Mouse (Mus musculus): ENCODE data around the gene Npl. TPM values are rescaled to one million over a fixed set of nuclear protein-coding genes. Genes with fewer than 3 reads are reported as not detected.

Gene Npl
- total and polyA plus RNA-seq, 2 experiments from 2014 or later, result 11.6 to 12.3 TPM

GRCm38 (mm10) chr1:153587956-153588355, 38.1 kb upstream of the Npl start:
- no peaks in the 10 kb centered on the region for H3K9me3 ChIP-seq (ENCODE audit: low read length)
- ATAC-seq (ENCODE audit: low FRiP score) (no peak), DNase-seq (ENCODE audit: low spot score) (no peak)
- 71% methylated on average over 5 of the region's 5 CpGs for WGBS
- H3K36me3 ChIP-seq (ENCODE audit: insufficient read depth, low read length), result no peaks in the 10 kb centered on the region
- H3K4me3 ChIP-seq (ENCODE audit: low read depth, low read length), result no peak overlapping the region
- no peak overlapping the region for H3K9ac ChIP-seq (replicated peaks; ENCODE audit: low read length, poor library complexity, severe bottlenecking)
- no peaks in the 10 kb centered on the region for H3K4me1 ChIP-seq (ENCODE audit: insufficient read depth, low read length)
- no peak overlapping the region for H3K4me2 ChIP-seq (ENCODE audit: low read depth, low read length, poor library complexity, severe bottlenecking)
- H3K27me3 ChIP-seq (ENCODE audit: insufficient read depth, low read length), result no peaks in the 10 kb centered on the region
- no peak for TF ChIP-seq CTCF (IDR thresholded peaks at IDR 0.05)
- H3K27ac ChIP-seq (ENCODE audit: low read depth, low read length), result no peak overlapping the region

- Histone ChIP-seq H3K36me3 (ENCODE audit: insufficient read depth, low read length) (no peaks in the 10 kb centered on the region), H3K27ac (ENCODE audit: low read depth, low read length) (no peak overlapping the region), H3K4me1 (ENCODE audit: insufficient read depth, low read length) (no peaks in the 10 kb centered on the region), H3K27me3 (ENCODE audit: insufficient read depth, low read length) (no peaks in the 10 kb centered on the region), H3K4me3 (ENCODE audit: low read depth, low read length) (no peak overlapping the region), H3K9ac (replicated peaks; ENCODE audit: low read length, poor library complexity, severe bottlenecking) (no peak overlapping the region), H3K9me3 (ENCODE audit: low read length) (no peaks in the 10 kb centered on the region), H3K4me2 (ENCODE audit: low read depth, low read length, poor library complexity, severe bottlenecking) (no peak overlapping the region)
- WGBS, result 81% methylated on average over 10 of the region's 10 CpGs
- DNase-seq (ENCODE audit: low spot score) (no peak), ATAC-seq (ENCODE audit: low FRiP score) (no peak)
- TF ChIP-seq CTCF (IDR thresholded peaks at IDR 0.05), result no peak
Measured at GRCm38 (mm10) chr1:153586826-153587225, 37.0 kb upstream of the Npl start.

DNA sequence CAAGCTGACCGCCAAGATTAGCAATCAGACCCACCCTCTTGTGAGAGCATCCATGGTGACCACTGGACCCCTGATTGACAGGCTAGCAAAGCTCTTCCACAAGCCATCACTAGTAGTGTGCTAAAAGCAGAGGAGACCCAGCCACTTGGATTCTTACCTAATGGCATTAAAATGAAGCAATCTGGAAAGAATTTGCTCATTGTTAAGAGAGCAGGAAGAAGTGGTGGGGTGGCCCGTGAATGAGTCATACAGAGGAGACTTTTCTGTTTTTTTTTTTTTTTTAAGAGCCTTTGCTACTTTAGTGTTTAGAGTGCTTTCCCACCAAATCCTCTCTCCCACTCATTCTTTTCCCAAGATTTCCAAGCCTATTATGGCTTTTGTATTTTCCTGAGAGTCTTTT, 35.9 kb upstream of the Npl start:
- Histone ChIP-seq H3K27ac (ENCODE audit: low read depth, low read length) (no peak overlapping the region), H3K9ac (replicated peaks; ENCODE audit: low read length, poor library complexity, severe bottlenecking) (no peak overlapping the region), H3K9me3 (ENCODE audit: low read length) (no peaks in the 10 kb centered on the region), H3K4me2 (ENCODE audit: low read depth, low read length, poor library complexity, severe bottlenecking) (no peak overlapping the region), H3K4me1 (ENCODE audit: insufficient read depth, low read length) (no peaks in the 10 kb centered on the region), H3K27me3 (ENCODE audit: insufficient read depth, low read length) (no peaks in the 10 kb centered on the region), H3K36me3 (ENCODE audit: insufficient read depth, low read length) (no peaks in the 10 kb centered on the region), H3K4me3 (ENCODE audit: low read depth, low read length) (no peak overlapping the region)
- DNase-seq (ENCODE audit: low spot score) (no peak), ATAC-seq (ENCODE audit: low FRiP score) (no peak)
- WGBS, result 52% methylated on average over 2 of the region's 2 CpGs
- TF ChIP-seq CTCF (IDR thresholded peaks at IDR 0.05), result no peak

GRCm38 (mm10) chr1:153583189-153583588, 33.3 kb upstream of the Npl start:
- no peak for ATAC-seq (ENCODE audit: low FRiP score)
- WGBS, result 85% methylated on average over 4 of the region's 4 CpGs
- H3K36me3 ChIP-seq (ENCODE audit: insufficient read depth, low read length), result no peaks in the 10 kb centered on the region
- DNase-seq (ENCODE audit: low spot score), result no peak
- H3K4me3 ChIP-seq (ENCODE audit: low read depth, low read length), result no peak overlapping the region
- no peak overlapping the region for H3K27ac ChIP-seq (ENCODE audit: low read depth, low read length)
- H3K9ac ChIP-seq (replicated peaks; ENCODE audit: low read length, poor library complexity, severe bottlenecking), result no peak overlapping the region
- H3K9me3 ChIP-seq (ENCODE audit: low read length), result no peaks in the 10 kb centered on the region
- H3K4me2 ChIP-seq (ENCODE audit: low read depth, low read length, poor library complexity, severe bottlenecking), result no peak overlapping the region
- no peaks in the 10 kb centered on the region for H3K27me3 ChIP-seq (ENCODE audit: insufficient read depth, low read length)
- no peaks in the 10 kb centered on the region for H3K4me1 ChIP-seq (ENCODE audit: insufficient read depth, low read length)
- no peak for TF ChIP-seq CTCF (IDR thresholded peaks at IDR 0.05)

GRCm38 (mm10) chr1:153574730-153575129, 24.9 kb upstream of the Npl start:
- H3K9me3 ChIP-seq (ENCODE audit: low read length), result no peaks in the 10 kb centered on the region
- TF ChIP-seq CTCF (IDR thresholded peaks at IDR 0.05), result no peak
- no peak overlapping the region for H3K4me3 ChIP-seq (ENCODE audit: low read depth, low read length)
- no peaks in the 10 kb centered on the region for H3K36me3 ChIP-seq (ENCODE audit: insufficient read depth, low read length)
- H3K27ac ChIP-seq (ENCODE audit: low read depth, low read length), result no peak overlapping the region
- DNase-seq (ENCODE audit: low spot score) (peak; percentile 13), ATAC-seq (ENCODE audit: low FRiP score) (no peak)
- H3K4me2 ChIP-seq (ENCODE audit: low read depth, low read length, poor library complexity, severe bottlenecking), result no peak overlapping the region
- H3K9ac ChIP-seq (replicated peaks; ENCODE audit: low read length, poor library complexity, severe bottlenecking), result no peak overlapping the region
- 50% methylated on average over 3 of the region's 3 CpGs for WGBS
- H3K4me1 ChIP-seq (ENCODE audit: insufficient read depth, low read length), result no peaks in the 10 kb centered on the region
- no peaks in the 10 kb centered on the region for H3K27me3 ChIP-seq (ENCODE audit: insufficient read depth, low read length)

- Histone ChIP-seq H3K9ac (replicated peaks; ENCODE audit: low read length, poor library complexity, severe bottlenecking) (no peak overlapping the region), H3K36me3 (ENCODE audit: insufficient read depth, low read length) (no peaks in the 10 kb centered on the region), H3K4me1 (ENCODE audit: insufficient read depth, low read length) (no peaks in the 10 kb centered on the region), H3K4me2 (ENCODE audit: low read depth, low read length, poor library complexity, severe bottlenecking) (no peak overlapping the region), H3K4me3 (ENCODE audit: low read depth, low read length) (no peak overlapping the region), H3K27ac (ENCODE audit: low read depth, low read length) (no peak overlapping the region), H3K27me3 (ENCODE audit: insufficient read depth, low read length) (no peaks in the 10 kb centered on the region), H3K9me3 (ENCODE audit: low read length) (no peaks in the 10 kb centered on the region)
- 71% methylated on average over 4 of the region's 4 CpGs for WGBS
- DNase-seq (ENCODE audit: low spot score) (no peak), ATAC-seq (ENCODE audit: low FRiP score) (no peak)
- TF ChIP-seq CTCF (IDR thresholded peaks at IDR 0.05), result no peak
Measured at GRCm38 (mm10) chr1:153572271-153573043, 22.6 kb upstream of the Npl start.

Data from midbrain, postnatal 0 days (tissue).